Mouse (Mus musculus) heart, postnatal 14 days (tissue): ENCODE data around the gene Nfe2l3. TPM values are rescaled to one million over a fixed set of nuclear protein-coding genes. Genes with fewer than 3 reads are reported as not detected.

Experiments
- DNase-seq, 2 experiments: peaks; one replicate each; pipeline ENCODE4 v3.0.0; 2021 to 2022
- intact Hi-C: fragments of 180-260 bp; cut with DNase I; formaldehyde crosslinking; loops from one replicate; pipeline ENCODE4 v1.15.1; 2025
- total RNA-seq, 2 experiments: library from RNA; stranded (reverse); gene quantifications; 2 replicates each; pipeline ENCODE4 v1.2.3; 2021

Nfe2l3 gene
- total RNA-seq, 2 experiments from 2014 or later = 0.56 to 1.0 TPM

- intact Hi-C loops = no loop called here
Observed at GRCm38 (mm10) chr6:51438826-51439330, 6.4 kb downstream of the Nfe2l3 start.

GRCm38 (mm10) chr6:51442191-51442835 lies 9.8 kb downstream of the Nfe2l3 start:
- intact Hi-C loops = no loop called here
- DNase-seq = no peak

More at GRCm38 (mm10) chr6:51438826-51439330, 6.4 kb downstream of the Nfe2l3 start:
- no peak for DNase-seq

GRCm38 (mm10) chr6:51452927-51453503 lies 20.5 kb downstream of the Nfe2l3 start:
- DNase-seq = no peak
- intact Hi-C loops = no loop called here

GRCm38 (mm10) chr6:51454949-51455348 lies 22.5 kb downstream of the Nfe2l3 start:
- intact Hi-C loops = no loop called here
- DNase-seq = no peak

GRCm38 (mm10) chr6:51456198-51456597 lies 23.7 kb downstream of the Nfe2l3 start:
- intact Hi-C loops = no loop called here
- DNase-seq = no peak

- no peak for DNase-seq
- intact Hi-C loops = no loop called here
Observed at GRCm38 (mm10) chr6:51457283-51457682, 24.8 kb downstream of the Nfe2l3 start.

- intact Hi-C loops = no loop called here
Observed at GRCm38 (mm10) chr6:51457770-51458387, 25.4 kb downstream of the Nfe2l3 start.

GRCm38 (mm10) chr6:51458925-51459312 lies 26.4 kb downstream of the Nfe2l3 start:
- intact Hi-C loops = no loop called here
- DNase-seq = no peak

More at GRCm38 (mm10) chr6:51457770-51458387, 25.4 kb downstream of the Nfe2l3 start:
- DNase-seq = no peak

GRCm38 (mm10) chr6:51459313-51460020 lies 27.0 kb downstream of the Nfe2l3 start:
- intact Hi-C loops = no loop called here
- no peak for DNase-seq

GRCm38 (mm10) chr6:51460021-51460360 lies 27.5 kb downstream of the Nfe2l3 start:
- intact Hi-C loops = no loop called here
- no peak for DNase-seq

GRCm38 (mm10) chr6:51460363-51460762 lies 27.9 kb downstream of the Nfe2l3 start:
- DNase-seq = no peak
- intact Hi-C loops = no loop called here

GRCm38 (mm10) chr6:51467649-51468048 lies 35.2 kb downstream of the Nfe2l3 start:
- intact Hi-C loops = loop anchor here (1.0 kb wide), 1 partner anchor 83 kb away; no protein-coding TSS in a partner anchor
- no peak for DNase-seq

GRCm38 (mm10) chr6:51468891-51469561 lies 36.6 kb downstream of the Nfe2l3 start:
- peak; percentile 79 to 80 for DNase-seq
- intact Hi-C loops = no loop called here

- intact Hi-C loops = loop anchor here (5.0 kb wide), 1 partner anchor 107 kb away; no protein-coding TSS in a partner anchor
- DNase-seq = peak; percentile 99 to 100
Observed at GRCm38 (mm10) chr6:51469715-51470310, 37.3 kb downstream of the Nfe2l3 start, which contains the start of gene Hnrnpa2b1. Hnrnpa2b1 (minus strand) TSS chr6:51469894.

- peak; percentile 86 to 91 for DNase-seq
- intact Hi-C loops = loop anchor here (5.0 kb wide), 1 partner anchor 107 kb away; no protein-coding TSS in a partner anchor
Observed at GRCm38 (mm10) chr6:51470311-51471178, 38.1 kb downstream of the Nfe2l3 start, which contains the start of gene Cbx3. Cbx3 (plus strand) TSS chr6:51470360.

GRCm38 (mm10) chr6:51471179-51471505 lies 38.7 kb downstream of the Nfe2l3 start:
- intact Hi-C loops = loop anchor here (5.0 kb wide), 1 partner anchor 106 kb away; no protein-coding TSS in a partner anchor
- no peak for DNase-seq

- intact Hi-C loops = loop anchor here (5.0 kb wide), 1 partner anchor 106 kb away; no protein-coding TSS in a partner anchor
- DNase-seq = no peak
Observed at GRCm38 (mm10) chr6:51471782-51472181, 39.3 kb downstream of the Nfe2l3 start.

- no peak for DNase-seq
- intact Hi-C loops = loop anchor here (5.0 kb wide), 1 partner anchor 105 kb away; no protein-coding TSS in a partner anchor
Observed at GRCm38 (mm10) chr6:51472213-51472612, 39.7 kb downstream of the Nfe2l3 start.
